Mouse (Mus musculus) cerebellum, postnatal 25 days (tissue): ENCODE data around the gene Srrm2.
A peak's percentile ranks its signal among the peaks of the same experiment; 100 is the strongest.

Experiments
- DNase-seq, 2 experiments: peaks; one replicate each; pipeline ENCODE4 v3.0.0; 2021; ENCODE audit warnings: mixed read lengths in 2 of 2

Gene Srrm2

DNA sequence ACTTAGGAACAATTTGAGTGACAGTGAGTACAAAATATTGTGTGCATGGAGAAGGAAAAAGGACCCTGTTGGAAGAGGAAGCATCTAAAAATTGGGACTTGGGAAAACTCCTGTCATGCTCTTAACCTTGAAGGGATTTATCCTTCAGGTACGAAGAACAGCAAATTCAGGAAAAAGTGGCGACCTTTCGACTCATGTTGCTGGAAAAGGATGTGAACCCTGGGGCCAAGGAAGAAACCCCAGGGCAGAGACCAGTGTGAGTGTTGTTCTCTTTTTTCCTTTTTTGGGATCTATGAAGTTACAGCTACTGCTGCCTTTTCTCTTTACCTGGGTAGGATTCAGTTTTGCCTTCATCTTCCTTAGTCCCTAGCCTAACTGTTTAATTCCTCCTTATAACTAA is 17.6 kb downstream of the Srrm2 start:
- DNase-seq: no peak

DNA sequence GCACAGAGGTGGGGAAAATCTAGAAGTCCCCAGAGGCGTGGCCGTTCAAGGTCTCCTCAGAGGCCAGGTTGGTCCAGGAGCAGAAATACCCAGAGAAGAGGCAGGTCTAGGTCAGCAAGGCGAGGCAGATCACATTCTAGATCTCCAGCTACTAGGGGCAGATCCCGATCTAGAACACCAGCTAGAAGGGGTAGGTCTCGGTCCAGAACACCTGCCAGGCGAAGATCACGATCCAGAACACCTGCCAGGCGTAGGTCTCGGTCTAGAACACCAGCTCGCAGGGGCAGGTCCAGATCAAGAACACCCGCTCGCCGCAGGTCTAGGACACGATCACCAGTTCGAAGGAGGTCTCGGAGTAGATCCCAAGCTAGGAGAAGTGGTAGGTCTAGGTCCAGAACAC is 25.3 kb downstream of the Srrm2 start:
- no peak for DNase-seq

GRCm38 (mm10) chr17:23818579-23818978 is 28.2 kb downstream of the Srrm2 start:
- no peak for DNase-seq

DNA sequence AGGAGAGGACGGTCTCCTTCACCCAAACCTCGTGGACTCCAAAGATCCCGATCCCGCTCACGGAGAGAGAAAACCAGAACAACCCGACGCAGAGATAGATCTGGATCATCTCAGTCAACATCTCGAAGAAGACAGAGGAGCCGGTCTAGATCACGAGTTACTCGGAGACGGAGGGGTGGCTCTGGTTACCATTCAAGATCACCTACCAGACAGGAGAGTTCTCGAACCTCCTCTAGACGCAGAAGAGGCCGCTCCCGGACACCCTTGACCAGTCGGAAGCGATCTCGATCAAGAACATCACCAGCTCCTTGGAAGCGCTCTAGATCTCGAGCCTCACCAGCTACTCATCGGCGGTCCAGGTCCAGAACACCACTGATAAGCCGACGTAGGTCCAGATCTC is 28.9 kb downstream of the Srrm2 start:
- DNase-seq: no peak

DNA sequence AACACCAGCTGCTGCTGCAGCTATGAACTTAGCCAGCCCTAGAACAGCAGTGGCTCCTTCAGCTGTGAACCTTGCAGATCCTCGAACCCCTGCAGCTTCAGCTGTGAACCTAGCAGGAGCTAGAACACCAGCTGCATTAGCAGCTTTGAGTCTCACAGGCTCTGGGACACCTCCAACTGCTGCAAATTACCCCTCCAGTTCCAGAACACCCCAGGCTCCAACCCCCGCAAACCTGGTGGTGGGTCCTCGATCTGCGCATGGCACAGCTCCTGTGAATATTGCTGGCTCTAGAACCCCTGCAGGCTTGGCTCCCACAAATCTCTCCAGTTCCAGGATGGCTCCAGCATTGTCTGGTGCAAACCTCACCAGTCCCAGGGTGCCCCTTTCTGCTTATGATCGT is 30.4 kb downstream of the Srrm2 start:
- DNase-seq: no peak

- DNase-seq: no peak
These were observed 31.8 kb downstream of the Srrm2 start for GRCm38 (mm10) chr17:23822094-23822493.

- no peak for DNase-seq
These were observed 32.7 kb downstream of the Srrm2 start for GRCm38 (mm10) chr17:23823018-23823417.

DNA sequence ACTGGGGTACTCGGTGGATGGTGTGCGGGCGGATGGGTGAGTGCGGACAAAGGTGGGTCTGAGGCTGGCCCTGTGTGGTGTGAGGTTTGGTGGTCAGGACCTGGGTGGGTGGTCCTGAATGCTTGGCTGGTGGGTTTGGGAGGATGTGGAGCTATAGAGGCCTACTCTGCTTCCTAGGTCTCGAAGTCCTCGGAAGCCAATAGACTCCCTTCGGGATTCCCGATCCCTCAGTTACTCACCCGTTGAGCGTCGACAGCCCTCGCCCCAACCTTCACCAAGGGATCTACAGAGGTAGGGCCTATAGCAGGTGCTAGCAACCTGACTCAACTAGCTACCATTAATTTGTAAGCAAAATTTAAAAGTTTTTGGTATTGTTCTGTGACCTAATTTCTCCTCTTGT is 33.3 kb downstream of the Srrm2 start:
- DNase-seq: no peak

DNA sequence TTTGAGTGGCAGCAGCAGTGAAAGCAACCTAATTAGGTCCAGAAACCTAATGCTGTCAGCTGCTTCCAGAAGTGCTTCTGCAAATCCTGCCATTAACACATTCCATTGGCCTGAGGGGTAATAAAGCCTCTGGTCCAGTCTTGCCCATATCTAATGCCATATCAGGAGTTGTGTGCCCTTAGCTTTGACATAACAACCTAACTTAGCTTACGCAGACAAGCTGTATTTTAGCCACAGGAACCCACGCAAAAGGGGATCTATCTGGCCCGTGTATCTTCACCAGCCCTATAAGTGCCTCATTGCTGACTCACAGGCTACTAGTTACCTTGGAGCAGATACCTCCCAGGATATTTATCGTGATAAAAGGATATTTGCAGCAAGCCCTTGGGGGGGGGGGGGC is 35.3 kb downstream of the Srrm2 start:
- DNase-seq: no peak

DNA sequence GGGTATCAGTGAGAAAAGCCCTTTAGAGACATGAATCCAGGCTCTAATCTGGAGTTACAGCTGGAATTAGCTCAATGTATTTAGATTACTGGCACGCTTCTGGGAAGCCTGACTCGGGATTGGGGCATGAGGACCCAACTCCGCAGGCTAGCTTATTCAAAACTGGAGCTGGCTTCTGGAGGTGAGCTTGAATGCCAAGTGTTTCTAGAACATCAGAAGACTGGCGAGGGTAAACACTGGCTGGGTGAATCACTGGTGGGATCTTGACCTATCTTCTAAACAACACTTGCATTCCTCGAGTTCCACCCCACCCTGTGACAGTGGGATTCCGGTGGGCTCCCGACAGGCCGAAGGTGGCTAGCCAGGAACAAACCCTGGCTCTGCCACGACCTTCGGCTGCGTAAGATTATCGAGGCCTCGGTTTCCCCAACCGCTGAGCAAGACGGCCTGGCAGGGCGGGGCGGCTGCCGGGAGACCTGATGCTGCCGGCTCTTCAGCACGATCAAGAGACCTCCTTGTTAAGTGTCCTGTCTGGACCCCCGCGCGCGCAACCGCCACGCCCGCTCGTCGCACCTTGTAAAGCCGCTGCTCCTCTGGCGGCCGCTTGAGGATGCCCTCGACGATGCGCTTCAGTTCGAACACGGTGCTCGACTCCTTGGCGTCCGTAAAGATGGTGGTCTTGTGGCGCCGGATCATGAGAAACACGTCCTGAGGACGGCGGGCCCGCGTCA is 38.1 kb downstream of the Srrm2 start:
- DNase-seq: peak in 1 of 2 experiments; percentile 71

GRCm38 (mm10) chr17:23829064-23829619 is 38.8 kb downstream of the Srrm2 start, which contains the start of gene Elob:
Gene Elob, minus strand, starts transcription at chr17:23829136.
- peak; percentile 89 to 92 for DNase-seq

GRCm38 (mm10) chr17:23831201-23831600 is 40.9 kb downstream of the Srrm2 start:
- no peak for DNase-seq

GRCm38 (mm10) chr17:23836006-23836575 is 45.8 kb downstream of the Srrm2 start, which contains the start of gene Prss33:
Gene Prss33, minus strand, starts transcription at chr17:23836056.
- DNase-seq: no peak

GRCm38 (mm10) chr17:23841145-23841544 is 50.8 kb downstream of the Srrm2 start:
- peak; percentile 55 to 81 for DNase-seq

DNA sequence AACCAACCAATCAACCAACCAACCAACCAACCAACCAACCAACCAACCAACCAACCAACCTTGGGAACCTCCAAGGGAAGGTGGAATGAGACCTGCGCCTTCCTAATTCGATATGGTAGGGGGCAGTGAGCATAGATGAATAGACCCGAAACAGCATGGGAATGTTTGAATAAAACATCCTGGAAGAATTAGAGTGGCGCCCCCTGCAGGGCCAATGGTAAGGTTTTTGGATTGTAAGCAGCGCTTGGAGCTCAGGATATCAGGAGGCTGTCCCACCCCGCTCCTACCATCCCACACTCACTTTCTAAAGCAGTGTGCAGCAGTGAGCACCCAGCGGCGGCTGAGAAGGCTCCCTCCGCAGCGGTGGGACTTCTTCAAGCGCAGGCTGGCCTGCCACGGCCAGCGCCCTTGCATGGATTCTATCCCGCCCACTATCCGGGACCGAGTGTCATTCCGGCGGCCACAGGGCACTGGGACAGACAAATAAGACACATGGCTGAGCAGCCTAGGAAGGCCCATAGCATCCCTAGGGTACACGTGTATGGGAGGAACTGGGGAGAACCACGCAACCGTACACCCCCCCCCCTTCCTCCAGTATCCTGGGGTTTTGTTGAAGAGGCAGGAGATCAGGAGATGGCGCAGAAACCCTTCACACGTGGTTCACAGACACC is 52.9 kb downstream of the Srrm2 start:
- no peak for DNase-seq

- peak; percentile 65 to 79 for DNase-seq
These were observed 53.5 kb downstream of the Srrm2 start, which contains the start of the genes Prss32 and Prss41 for GRCm38 (mm10) chr17:23843812-23844273. Gene Prss32, plus strand, starts transcription at chr17:23843855. Gene Prss41, minus strand, starts transcription at chr17:23844172.

- DNase-seq: no peak
These were observed 59.7 kb downstream of the Srrm2 start for GRCm38 (mm10) chr17:23850028-23850427.

DNA sequence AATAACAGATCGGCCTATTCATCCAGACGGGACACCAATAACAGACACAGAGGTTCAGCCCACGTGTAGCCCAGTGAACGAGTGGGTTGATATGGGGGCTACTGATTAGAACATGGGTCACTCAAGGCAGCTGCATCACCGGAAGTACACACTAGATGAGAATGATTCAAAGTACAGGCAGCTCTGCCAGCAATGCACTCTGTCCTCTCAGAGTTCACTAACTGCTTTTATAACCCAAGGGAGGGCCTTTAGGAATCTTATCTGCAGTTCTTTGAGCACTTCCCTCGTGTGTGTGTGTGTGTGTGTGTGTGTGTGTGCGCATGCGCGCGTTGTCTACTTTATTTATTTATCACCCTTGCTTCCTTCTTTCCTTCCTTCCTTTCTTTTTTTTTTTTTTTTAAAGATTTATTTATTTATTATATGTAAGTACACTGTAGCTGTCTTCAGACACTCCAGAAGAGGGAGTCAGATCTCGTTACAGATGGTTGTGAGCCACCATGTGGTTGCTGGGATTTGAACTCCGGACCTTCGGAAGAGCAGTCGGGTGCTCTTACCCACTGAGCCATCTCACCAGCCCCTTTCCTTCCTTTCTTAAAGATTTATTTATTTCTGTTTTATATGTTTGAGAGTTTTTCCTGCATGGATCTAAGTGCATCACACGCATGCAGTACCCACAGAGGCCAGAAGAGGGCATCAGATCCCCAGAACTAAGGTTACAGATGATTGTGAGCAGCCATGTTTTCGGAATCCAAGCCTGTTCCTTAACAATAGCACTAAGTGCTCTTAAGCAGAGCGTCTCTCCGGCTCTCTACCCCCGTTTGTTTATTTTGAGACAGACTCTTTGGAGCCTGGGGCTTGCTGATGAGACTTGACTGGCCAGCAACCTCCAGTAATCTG is 60.8 kb downstream of the Srrm2 start:
- DNase-seq: peak; percentile 66 to 78

GRCm38 (mm10) chr17:23853292-23853691 is 63.0 kb downstream of the Srrm2 start:
- DNase-seq: peak; percentile 24 to 66

GRCm38 (mm10) chr17:23854229-23854765 is 64.0 kb downstream of the Srrm2 start:
- DNase-seq: no peak

GRCm38 (mm10) chr17:23857193-23857592 is 66.9 kb downstream of the Srrm2 start:
- DNase-seq: no peak

DNA sequence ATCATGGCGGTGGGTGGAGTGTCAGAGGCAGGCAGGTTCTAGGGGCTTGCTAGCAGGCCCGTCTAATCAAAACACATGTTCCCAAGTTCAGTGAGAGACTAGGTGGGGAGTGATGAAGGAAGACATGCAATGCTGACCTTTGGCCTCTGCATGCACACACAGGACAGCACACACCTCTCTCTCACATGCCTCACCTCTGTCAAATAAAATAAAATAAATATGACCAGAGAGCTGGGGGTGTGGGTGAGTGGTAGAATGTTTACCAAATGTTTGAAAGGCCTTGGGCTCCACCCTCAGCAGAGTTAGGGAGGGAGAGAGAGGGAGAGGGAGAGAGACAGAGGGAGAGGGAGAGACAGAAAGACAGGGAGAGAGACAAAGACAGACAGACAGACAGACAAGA is 67.6 kb downstream of the Srrm2 start:
- no peak for DNase-seq
